Comparison of ENCODE assay signal across 14 mouse cellular contexts in genomic region chr8:122312553-122312952, GRCm38 (mm10). TPM values are rescaled to one million over a fixed set of nuclear protein-coding genes. Genes with fewer than 3 reads are reported as not detected.
DNase-seq lines count a peak whose midpoint lies in the region; ATAC-seq and TF ChIP-seq lines count a peak whose summit lies in the region.
"Had no signal": no experiment of that assay in that cellular context is flagged by ENCODE, and none has a peak within 500 bp of the region (broad histone marks: within the 10 kb centered on the region; RNA-seq: fewer than 3 reads in every experiment).

No protein-coding gene starts in this region.

- H3K9ac ChIP-seq in heart, embryonic 13.5 days: peak overlapping the region; percentile 62
- no peak overlapping the region for H3K9ac ChIP-seq in heart, embryonic 16.5 days (ENCODE audit: low read length)
- peak overlapping the region; percentile 38; the same call in 1 of the 2 replicates for H3K9ac ChIP-seq in liver, postnatal 0 days (replicated peaks)
- H3K9ac ChIP-seq: embryonic facial prominence, embryonic 15.5 days had no signal

- TF ChIP-seq EP300 in liver, postnatal 0 days (IDR thresholded peaks at IDR 0.05; ENCODE audit: low read depth): no peak

- DNase-seq in heart, adult 9 months (ENCODE audit: low spot score in 2 of 2): no peak
- DNase-seq in liver, postnatal 0 days: no peak
- DNase-seq in MN1 (ENCODE audit: low spot score): no peak
- no peak for DNase-seq in right cerebral cortex, adult 2 months (ENCODE audit: low spot score in 2 of 2)
- DNase-seq: adrenal gland, postnatal 14 days; kidney, adult 18-20 months; lung, adult 2 months; thymus, postnatal 4 days had no signal

- no peak overlapping the region for H3K4me3 ChIP-seq in heart, embryonic 13.5 days
- H3K4me3 ChIP-seq in bone marrow, adult 2 months (replicated peaks; ENCODE audit: control insufficient read depth, low read depth, low read length): no peak overlapping the region
- no peak overlapping the region for H3K4me3 ChIP-seq in heart, embryonic 16.5 days (ENCODE audit: low read length)
- no peak overlapping the region for H3K4me3 ChIP-seq in liver, postnatal 0 days (ENCODE audit: low read depth, low read length)
- H3K4me3 ChIP-seq: embryonic facial prominence, embryonic 15.5 days; layer of hippocampus, adult 2 months; myocyte had no signal

- whole genome bisulfite sequencing in heart, embryonic 13.5 days: 63% methylated on average over 2 of the region's 2 CpGs
- WGBS in bone marrow, adult 2 months: 70% methylated on average over 2 of the region's 2 CpGs
- 63% methylated on average over 2 of the region's 2 CpGs for WGBS in heart, embryonic 16.5 days
- 71% methylated on average over 2 of the region's 2 CpGs for WGBS in liver, postnatal 0 days (ENCODE audit: insufficient replicate concordance)

- peaks cover 87% of the 10 kb centered on the region for H3K36me3 ChIP-seq in heart, embryonic 13.5 days
- peaks cover 12% of the 10 kb centered on the region; the same call in 1 of the 2 replicates for H3K36me3 ChIP-seq in heart, embryonic 16.5 days (ENCODE audit: control insufficient read depth, insufficient read depth)
- H3K36me3 ChIP-seq in liver, postnatal 0 days (replicated peaks; ENCODE audit: insufficient read depth, low read length): peaks cover 78% of the 10 kb centered on the region
- H3K36me3 ChIP-seq: embryonic facial prominence, embryonic 15.5 days had no signal

- ATAC-seq in heart, embryonic 13.5 days (ENCODE audit: extremely low read depth, insufficient number of reproducible peaks, low FRiP score, low TSS enrichment): no peak
- 0 out of 2 replicates have a peak, but pooled peaks have one; percentile 7 for ATAC-seq in heart, embryonic 16.5 days (replicated peaks; ENCODE audit: extremely low read depth, insufficient read depth, low FRiP score)
- no peak for ATAC-seq in liver, postnatal 0 days

- H3K27ac ChIP-seq in heart, embryonic 13.5 days (replicated peaks): peak overlapping the region; percentile 81
- H3K27ac ChIP-seq in bone marrow, adult 2 months (ENCODE audit: control insufficient read depth, insufficient read depth, low read depth, low read length, poor library complexity): peak overlapping the region; percentile 45
- peak overlapping the region; percentile 48; the same call in 1 of the 2 replicates for H3K27ac ChIP-seq in heart, embryonic 16.5 days (ENCODE audit: low read length)
- H3K27ac ChIP-seq in liver, postnatal 0 days (ENCODE audit: low read depth): peak overlapping the region; percentile 63
- H3K27ac ChIP-seq: embryonic facial prominence, embryonic 15.5 days; layer of hippocampus, adult 2 months had no signal

- no peak for TF ChIP-seq POLR2A in bone marrow, adult 2 months (IDR thresholded peaks at IDR 0.05; ENCODE audit: borderline replicate concordance, control insufficient read depth, low read depth, low read length)

- peaks cover 100% of the 10 kb centered on the region for H3K4me1 ChIP-seq in heart, embryonic 13.5 days
- peaks cover 13% of the 10 kb centered on the region for H3K4me1 ChIP-seq in bone marrow, adult 2 months (ENCODE audit: control insufficient read depth, insufficient read depth, low read length)
- H3K4me1 ChIP-seq in heart, embryonic 16.5 days (ENCODE audit: control insufficient read depth, insufficient read depth, low read length): peaks cover 66% of the 10 kb centered on the region
- H3K4me1 ChIP-seq in liver, postnatal 0 days (ENCODE audit: insufficient read depth): peaks cover 98% of the 10 kb centered on the region
- H3K4me1 ChIP-seq: embryonic facial prominence, embryonic 15.5 days had no signal

- H3K27me3 ChIP-seq in heart, embryonic 13.5 days (replicated peaks): no peaks in the 10 kb centered on the region
- no peaks in the 10 kb centered on the region for H3K27me3 ChIP-seq in heart, embryonic 16.5 days (ENCODE audit: control insufficient read depth, insufficient read depth, low read length)
- no peaks in the 10 kb centered on the region for H3K27me3 ChIP-seq in liver, postnatal 0 days (ENCODE audit: insufficient read depth, low read length)
- H3K27me3 ChIP-seq: embryonic facial prominence, embryonic 15.5 days had no signal

- TF ChIP-seq CTCF in bone marrow, adult 2 months (IDR thresholded peaks at IDR 0.05; ENCODE audit: control insufficient read depth, insufficient read depth, low read length): no peak
- no peak for TF ChIP-seq CTCF in liver, postnatal 0 days (IDR thresholded peaks at IDR 0.05; ENCODE audit: low read depth)

- H3K9me3 ChIP-seq in heart, embryonic 13.5 days: no peaks in the 10 kb centered on the region
- H3K9me3 ChIP-seq in heart, embryonic 16.5 days (replicated peaks; ENCODE audit: control insufficient read depth, low read length): no peaks in the 10 kb centered on the region
- no peaks in the 10 kb centered on the region for H3K9me3 ChIP-seq in liver, postnatal 0 days (ENCODE audit: low read length)
- H3K9me3 ChIP-seq: embryonic facial prominence, embryonic 15.5 days had no signal

- peak overlapping the region; percentile 37 for H3K4me2 ChIP-seq in heart, embryonic 13.5 days
- H3K4me2 ChIP-seq in heart, embryonic 16.5 days (ENCODE audit: low read depth, low read length): no peak overlapping the region
- H3K4me2 ChIP-seq in liver, postnatal 0 days (ENCODE audit: low read depth, low read length): 0 out of 2 replicates have a peak overlapping the region, but pooled peaks have one; percentile 3
- H3K4me2 ChIP-seq: embryonic facial prominence, embryonic 15.5 days had no signal

RNA-seq across cellular contexts. Expression of gene Zfpm1, which starts 30.6 kb away (rescaled TPM):
- polyA plus RNA-seq in heart, embryonic 13.5 days (2015; fragmentation: Nextera tagmentation; extraction: Ambion mirVana): 3.8 TPM in 2 replicates
- 125 and 324 TPM in 2 replicates for polyA plus RNA-seq in bone marrow, adult 2 months (2011; ENCODE audit: insufficient read depth, insufficient read length, low replicate concordance, missing spikeins)
- 2.9 and 3.1 TPM in 2 replicates for polyA plus RNA-seq in heart, embryonic 16.5 days (2015; fragmentation: Nextera tagmentation; extraction: Ambion mirVana)
- 5.7 and 6.9 TPM in 2 replicates for polyA plus RNA-seq in liver, postnatal 0 days (2015; fragmentation: Nextera tagmentation; extraction: Ambion mirVana)

RNA-seq across cellular contexts. Expression of gene Trhr2, which starts 48.0 kb away (rescaled TPM):
- not detected in 2 replicates for polyA plus RNA-seq in heart, embryonic 13.5 days (2015; fragmentation: Nextera tagmentation; extraction: Ambion mirVana)
- not detected in 2 replicates for polyA plus RNA-seq in bone marrow, adult 2 months (2011; ENCODE audit: insufficient read depth, insufficient read length, low replicate concordance, missing spikeins)
- polyA plus RNA-seq in heart, embryonic 16.5 days (2015; fragmentation: Nextera tagmentation; extraction: Ambion mirVana): not detected in 2 replicates
- polyA plus RNA-seq in liver, postnatal 0 days (2015; fragmentation: Nextera tagmentation; extraction: Ambion mirVana): not detected in 2 replicates
- polyA plus RNA-seq: lung, adult 2 months; myocyte had no signal

Comparison
In these comparisons a context has a peak if more than half of its experiments do, and no peak if none do; other contexts are left out.
1. RNA of gene Zfpm1, which starts 30.6 kb away (polyA plus RNA-seq): 125 to 324 TPM in bone marrow, adult 2 months; 5.7 to 6.9 TPM in liver, postnatal 0 days, 3.8 TPM in heart, embryonic 13.5 days and 2.9 to 3.1 TPM in heart, embryonic 16.5 days; every median in the first group is over 10 times any median in the second.
2. Peak in every context shown above with its lines, with median percentiles within 50 percentile points of each other: H3K27ac ChIP-seq.